Mouse (Mus musculus) MEL (cell line): ENCODE measurements around the gene A3galt2.

Experiments used
- CTCF ChIP-seq, 3 experiments: IDR thresholded peaks in 2 of 3; conservative IDR thresholded peaks in 1 of 3; 2 replicates each; pipeline ENCODE4 v1.5.1; 2011 to 2012; ENCODE audit warnings: low read length in 3 of 3, low read depth in 2 of 3, mild to moderate bottlenecking in 2 of 3, improper control_type of control experiment in 1 of 3, inconsistent platforms in 1 of 3, mixed read lengths in 1 of 3, moderate library complexity in 1 of 3; ENCODE audit not compliant: control insufficient read depth in 1 of 3, insufficient read depth in 1 of 3, poor library complexity in 1 of 3, severe bottlenecking in 1 of 3
- E2F4 ChIP-seq: IDR thresholded peaks from 2 replicates; pipeline ENCODE4 v1.6.1; 2011; ENCODE audit warnings: low read depth, low read length, improper control_type of control experiment, borderline replicate concordance
- ETS1 ChIP-seq: IDR thresholded peaks from 2 replicates; pipeline ENCODE4 v1.6.1; 2012; ENCODE audit warnings: low read depth, mild to moderate bottlenecking, inconsistent platforms, low read length, improper control_type of control experiment, moderate library complexity
- GATA1 ChIP-seq: IDR thresholded peaks from 2 replicates; pipeline ENCODE4 v1.6.1; 2011; ENCODE audit warnings: low read depth, low read length, improper control_type of control experiment
- MEF2A ChIP-seq: IDR thresholded peaks from 2 replicates; pipeline ENCODE4 v1.6.1; 2014; ENCODE audit warnings: low read depth, mild to moderate bottlenecking, inconsistent platforms, low read length, improper control_type of control experiment; ENCODE audit not compliant: poor library complexity, insufficient replicate concordance, severe bottlenecking; ENCODE audit errors: extremely low read depth
- POLR2A ChIP-seq, 2 experiments: IDR thresholded peaks; 2 replicates each; pipeline ENCODE4 v1.6.1; 2011 to 2012; ENCODE audit warnings: low read length in 2 of 2, mild to moderate bottlenecking in 2 of 2, control low read depth in 1 of 2, improper control_type of control experiment in 1 of 2, low read depth in 1 of 2, moderate library complexity in 1 of 2; ENCODE audit not compliant: control insufficient read depth in 1 of 2, insufficient read depth in 1 of 2, poor library complexity in 1 of 2
- USF2 ChIP-seq, 2 experiments: IDR thresholded peaks; 2 replicates each; pipeline ENCODE4 v1.6.1; 2011 to 2012; ENCODE audit warnings: improper control_type of control experiment in 2 of 2, low read length in 2 of 2, borderline replicate concordance in 1 of 2, inconsistent platforms in 1 of 2, low read depth in 1 of 2, mild to moderate bottlenecking in 1 of 2; ENCODE audit not compliant: insufficient read depth in 1 of 2
- ZKSCAN1 ChIP-seq: IDR thresholded peaks from 2 replicates; pipeline ENCODE4 v1.6.1; 2012; ENCODE audit warnings: low read depth, mild to moderate bottlenecking, inconsistent platforms, low read length, improper control_type of control experiment, moderate library complexity

DNA sequence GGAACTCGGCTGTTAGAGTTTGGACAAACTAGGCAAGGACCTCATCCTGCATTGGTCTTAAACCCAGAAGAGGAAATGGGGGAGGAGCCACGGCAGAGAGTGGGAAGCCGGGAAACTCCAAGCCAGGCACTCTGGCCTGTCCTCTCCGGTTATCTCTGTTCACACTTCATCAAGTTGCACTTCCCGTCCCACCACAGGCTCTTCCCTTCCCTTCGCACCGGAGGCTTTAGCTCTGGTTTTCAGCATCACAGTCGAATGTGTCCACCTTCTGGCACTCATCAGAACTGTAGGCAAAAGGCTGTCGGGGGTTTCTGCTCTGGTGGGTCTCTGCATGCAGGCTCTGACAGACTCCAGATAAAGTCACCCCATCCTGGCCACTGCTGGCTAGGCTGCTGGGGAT lies 48.5 kb upstream of the A3galt2 start:
- TF ChIP-seq USF2 (IDR thresholded peaks at IDR 0.05; ENCODE audit: borderline replicate concordance in 1 of 2, insufficient read depth in 1 of 2, low read depth in 1 of 2, low read length in 2 of 2): no peak
- no peak for TF ChIP-seq POLR2A (IDR thresholded peaks at IDR 0.05; ENCODE audit: control insufficient read depth in 1 of 2, insufficient read depth in 1 of 2, low read depth in 1 of 2, low read length in 2 of 2, poor library complexity in 1 of 2)
- TF ChIP-seq E2F4: no peak
- no peak for TF ChIP-seq MEF2A
- no peak for TF ChIP-seq ZKSCAN1
- TF ChIP-seq ETS1: no peak
- peak in 2 of 3 experiments; percentile 5 to 33; a peak in 2 of 6 replicates for TF ChIP-seq CTCF (IDR thresholded peaks at IDR 0.05 in 2 of 3, conservative IDR thresholded peaks at IDR 0.05 in 1 of 3; ENCODE audit: control insufficient read depth in 1 of 3, insufficient read depth in 1 of 3, low read depth in 2 of 3, low read length in 3 of 3, poor library complexity in 1 of 3, severe bottlenecking in 1 of 3)
- TF ChIP-seq GATA1: no peak
